Mouse (Mus musculus) left cerebral cortex, adult 2 months (tissue): ENCODE measurements around the gene Vmn2r106. TPM values are rescaled to one million over a fixed set of nuclear protein-coding genes. Genes with fewer than 3 reads are reported as not detected.

Source experiments
- DNase-seq, 2 experiments: peaks; one replicate each; pipeline ENCODE4 v3.0.0; 2021 to 2022; ENCODE audit warnings: low spot score in 2 of 2, mixed read lengths in 1 of 2; ENCODE audit errors: extremely low spot score in 1 of 2
- H3K27ac ChIP-seq: fragments of 200-600 bp; 2 replicates; pipeline ENCODE4 v1.8.1; 2022
- H3K4me3 ChIP-seq: fragments of 200-600 bp; 2 replicates; pipeline ENCODE4 v1.8.1; 2022
- CTCF ChIP-seq: fragments of 200-600 bp; IDR thresholded peaks from 2 replicates; pipeline ENCODE4 v1.8.1; 2022; ENCODE audit warnings: antibody characterized with exemption, mild to moderate bottlenecking, moderate library complexity
- intact Hi-C: fragments of 180-260 bp; cut with DNase I; formaldehyde crosslinking; loops from one replicate; pipeline ENCODE4 v1.15.1; 2025
- long read RNA-seq, 2 experiments: library from polyadenylated mRNA; stranded (forward); transcript quantifications; one replicate each; pipeline ENCODE4 v2.0.0; 2021; ENCODE audit warnings: borderline mapping rate in 2 of 2
- total RNA-seq, 2 experiments: library from RNA; stranded (reverse); gene quantifications; 2 replicates each; pipeline ENCODE4 v1.2.3; 2021

The Vmn2r106 gene
- not detected for total RNA-seq
- long read RNA-seq, experiment 1: 0 reads
- long read RNA-seq, experiment 2: 0 reads

- no peak for DNase-seq
- intact Hi-C loops: no loop called here
- H3K4me3 ChIP-seq: no peak within 1 kb of the TSS
- TF ChIP-seq CTCF: no peak
- no peak within 1 kb of the TSS for H3K27ac ChIP-seq
Observed at GRCm38 (mm10) chr17:20285453-20285852, at the start of gene Vmn2r106. Gene Vmn2r106 (minus strand): TSS chr17:20285553.

- Histone ChIP-seq H3K4me3 (no peak overlapping the region), H3K27ac (no peak overlapping the region)
- DNase-seq: no peak
- intact Hi-C loops: no loop called here
- no peak for TF ChIP-seq CTCF
Observed at GRCm38 (mm10) chr17:20305790-20306189, 20.4 kb upstream of the Vmn2r106 start.

- TF ChIP-seq CTCF: no peak
- intact Hi-C loops: no loop called here
- Histone ChIP-seq H3K4me3 (no peak overlapping the region), H3K27ac (no peak overlapping the region)
- DNase-seq: no peak
Observed at GRCm38 (mm10) chr17:20286906-20287305, 1.6 kb upstream of the Vmn2r106 start.

GRCm38 (mm10) chr17:20255522-20255921, 29.8 kb downstream of the Vmn2r106 start:
- DNase-seq: no peak
- no peak overlapping the region for H3K27ac ChIP-seq
- no peak for TF ChIP-seq CTCF
- no peak overlapping the region for H3K4me3 ChIP-seq
- intact Hi-C loops: no loop called here

GRCm38 (mm10) chr17:20234952-20235351, 50.4 kb downstream of the Vmn2r106 start, which contains the start of gene Vmn2r105:
Gene Vmn2r105 (minus strand): TSS chr17:20235052.
- intact Hi-C loops: no loop called here
- Histone ChIP-seq H3K27ac (no peak within 1 kb of the TSS), H3K4me3 (no peak within 1 kb of the TSS)
- no peak for TF ChIP-seq CTCF
- DNase-seq: no peak

Other genes with a start within 250 kb of the Vmn2r106 start
- not detected for gene Vmn2r104, start 237.2 kb downstream of the Vmn2r106 start, total RNA-seq
- gene Fpr-rs7, start 171.3 kb downstream of the Vmn2r106 start, total RNA-seq: not detected
- gene Fpr-rs6, start 102.5 kb downstream of the Vmn2r106 start, total RNA-seq: not detected
- not detected for gene Vmn2r105, start 50.5 kb downstream of the Vmn2r106 start, total RNA-seq
- gene Vmn2r107, start 59.7 kb upstream of the Vmn2r106 start, total RNA-seq: not detected
- gene Vmn1r224, start 128.6 kb upstream of the Vmn2r106 start, total RNA-seq: not detected
- not detected for gene Vmn2r108, start 195.8 kb upstream of the Vmn2r106 start, total RNA-seq
- not detected for gene Vmn1r225, start 212.6 kb upstream of the Vmn2r106 start, total RNA-seq